Mouse (Mus musculus): ENCODE results near the gene Npepps. TPM values are rescaled to one million over a fixed set of nuclear protein-coding genes. Genes with fewer than 3 reads are reported as not detected.

Npepps gene
- polyA plus RNA-seq, 1 experiment from 2014 or later, result 43.4 TPM

DNA sequence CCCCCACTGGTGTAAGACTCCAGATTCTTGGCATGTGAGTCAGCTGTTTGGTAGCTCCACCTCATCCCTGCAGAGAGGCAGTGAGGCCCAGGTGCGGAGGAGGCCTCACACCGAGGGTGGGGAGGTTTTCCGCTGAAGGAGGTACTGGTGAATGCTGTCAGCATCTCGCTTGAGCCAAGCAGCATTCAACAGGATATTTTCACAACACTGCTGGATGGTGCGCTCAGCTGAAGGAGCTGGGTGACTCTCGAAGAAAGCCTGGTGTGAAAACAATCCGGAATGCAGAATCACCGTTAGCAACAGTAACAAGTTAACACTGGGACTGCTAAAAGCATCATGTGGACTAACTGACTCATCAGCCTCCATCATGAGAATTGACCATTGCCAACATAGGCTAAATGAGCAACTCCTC is 73.4 kb downstream of the Npepps start:
- H3K27ac ChIP-seq (replicated peaks), result 0 out of 2 replicates have a peak overlapping the region, but pooled peaks have one; percentile 8
- no peak for TF ChIP-seq EP300 (optimal IDR thresholded peaks at IDR 0.05)
- no peak for TF ChIP-seq CTCF (IDR thresholded peaks at IDR 0.05; ENCODE audit: low read depth)
- H3K27me3 ChIP-seq (ENCODE audit: control insufficient read depth, insufficient read depth, low read length), result no peaks in the 10 kb centered on the region
- no peaks in the 10 kb centered on the region for H3K9me3 ChIP-seq (ENCODE audit: control insufficient read depth, low read length)
- no peak overlapping the region for H3K9ac ChIP-seq (ENCODE audit: low read length)
- DNase-seq (ENCODE audit: low spot score) (peak; percentile 43), ATAC-seq (ENCODE audit: low FRiP score, low TSS enrichment) (peak; percentile 64)
- 56% methylated on average over 8 of the region's 8 CpGs for WGBS
- peaks cover 13% of the 10 kb centered on the region for H3K36me3 ChIP-seq (ENCODE audit: control insufficient read depth, insufficient read depth, low read length)
- H3K4me2 ChIP-seq (replicated peaks; ENCODE audit: low read depth), result no peak overlapping the region
- no peaks in the 10 kb centered on the region for H3K4me1 ChIP-seq (replicated peaks; ENCODE audit: control insufficient read depth, insufficient read depth)
- no peak overlapping the region for H3K4me3 ChIP-seq (ENCODE audit: low read depth, low read length)

DNA sequence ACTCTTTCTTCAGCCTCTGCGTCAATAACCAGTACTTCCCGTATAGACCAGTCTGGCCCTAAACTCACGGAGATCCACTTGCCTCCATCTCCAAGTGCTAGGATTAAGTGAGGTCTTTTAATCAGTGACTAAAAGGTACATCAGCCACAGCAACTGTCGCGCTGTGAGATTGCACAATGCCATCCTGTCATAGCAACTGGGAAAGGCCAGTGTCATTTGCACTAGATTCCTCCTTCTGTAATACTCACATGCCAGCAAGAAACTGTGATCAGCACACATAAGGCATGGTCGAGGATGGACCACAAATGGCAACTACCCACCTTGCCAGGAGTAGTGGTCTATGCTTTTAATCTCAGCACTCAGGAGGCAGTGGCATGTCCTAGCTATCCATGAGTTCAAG is 80.9 kb downstream of the Npepps start:
- TF ChIP-seq EP300 (optimal IDR thresholded peaks at IDR 0.05), result no peak
- no peak for TF ChIP-seq CTCF (IDR thresholded peaks at IDR 0.05; ENCODE audit: low read depth)
- no peak overlapping the region for H3K9ac ChIP-seq (ENCODE audit: low read length)
- 77% methylated on average over 6 of the region's 6 CpGs for WGBS
- no peak overlapping the region for H3K4me2 ChIP-seq (replicated peaks; ENCODE audit: low read depth)
- no peak overlapping the region for H3K27ac ChIP-seq (replicated peaks)
- DNase-seq (ENCODE audit: low spot score), result no peak
- no peaks in the 10 kb centered on the region for H3K9me3 ChIP-seq (ENCODE audit: control insufficient read depth, low read length)
- H3K36me3 ChIP-seq (ENCODE audit: control insufficient read depth, insufficient read depth, low read length), result no peaks in the 10 kb centered on the region
- no peaks in the 10 kb centered on the region for H3K4me1 ChIP-seq (replicated peaks; ENCODE audit: control insufficient read depth, insufficient read depth)
- no peak for ATAC-seq (ENCODE audit: low FRiP score, low TSS enrichment)
- H3K27me3 ChIP-seq (ENCODE audit: control insufficient read depth, insufficient read depth, low read length), result no peaks in the 10 kb centered on the region
- H3K4me3 ChIP-seq (ENCODE audit: low read depth, low read length), result no peak overlapping the region

DNA sequence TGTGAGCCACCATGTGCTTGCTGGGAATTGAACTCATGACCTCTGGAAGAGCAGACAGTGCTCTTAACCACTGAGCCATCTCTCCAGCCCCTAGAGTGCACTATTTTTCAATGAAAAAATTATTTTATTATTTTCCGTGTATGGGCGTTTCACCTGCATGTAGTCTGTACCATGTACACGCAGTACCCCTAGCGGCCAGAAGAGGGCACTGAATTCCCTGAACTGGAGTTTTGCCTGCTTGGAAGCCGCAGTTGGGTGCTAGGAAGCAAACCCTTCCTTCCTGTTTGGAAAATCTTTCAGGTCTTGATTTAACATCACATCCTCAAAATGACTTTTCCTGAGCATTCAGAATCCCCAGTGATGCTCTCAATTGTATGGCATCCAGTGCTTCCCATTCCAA is 81.8 kb downstream of the Npepps start:
- DNase-seq (ENCODE audit: low spot score), result peak; percentile 70
- H3K4me3 ChIP-seq (ENCODE audit: low read depth, low read length), result no peak overlapping the region
- no peaks in the 10 kb centered on the region for H3K4me1 ChIP-seq (replicated peaks; ENCODE audit: control insufficient read depth, insufficient read depth)
- no peak overlapping the region for H3K9ac ChIP-seq (ENCODE audit: low read length)
- H3K27me3 ChIP-seq (ENCODE audit: control insufficient read depth, insufficient read depth, low read length), result no peaks in the 10 kb centered on the region
- WGBS, result 21% methylated on average over 5 of the region's 5 CpGs
- no peaks in the 10 kb centered on the region for H3K36me3 ChIP-seq (ENCODE audit: control insufficient read depth, insufficient read depth, low read length)
- H3K27ac ChIP-seq (replicated peaks), result no peak overlapping the region
- no peaks in the 10 kb centered on the region for H3K9me3 ChIP-seq (ENCODE audit: control insufficient read depth, low read length)
- no peak for TF ChIP-seq EP300 (optimal IDR thresholded peaks at IDR 0.05)
- TF ChIP-seq CTCF (IDR thresholded peaks at IDR 0.05; ENCODE audit: low read depth), result peak; percentile 79
- ATAC-seq (ENCODE audit: low FRiP score, low TSS enrichment), result no peak
- no peak overlapping the region for H3K4me2 ChIP-seq (replicated peaks; ENCODE audit: low read depth)

DNA sequence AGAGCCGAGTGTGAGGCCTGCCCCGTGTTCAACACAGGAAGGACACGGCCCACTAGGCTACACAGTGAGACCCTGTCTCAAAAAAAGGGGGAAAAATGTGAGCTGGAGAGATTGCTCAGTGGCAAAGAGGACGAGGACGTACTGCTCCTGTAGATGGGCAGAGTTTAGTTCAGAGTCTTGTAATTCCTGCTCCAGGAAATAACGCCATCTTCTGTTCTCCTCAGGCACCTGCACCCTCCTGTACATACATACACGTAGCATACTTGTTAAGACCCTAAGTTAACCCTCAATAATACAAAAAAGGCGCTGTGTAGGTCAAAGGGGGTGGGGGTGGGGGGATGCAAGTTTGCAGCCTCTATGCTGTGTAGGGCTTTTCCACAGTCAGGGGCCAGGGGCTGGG is 83.4 kb downstream of the Npepps start:
- Histone ChIP-seq H3K9ac (ENCODE audit: low read length) (no peak overlapping the region), H3K27ac (replicated peaks) (no peak overlapping the region), H3K4me1 (replicated peaks; ENCODE audit: control insufficient read depth, insufficient read depth) (no peaks in the 10 kb centered on the region), H3K27me3 (ENCODE audit: control insufficient read depth, insufficient read depth, low read length) (no peaks in the 10 kb centered on the region), H3K4me3 (ENCODE audit: low read depth, low read length) (no peak overlapping the region), H3K36me3 (ENCODE audit: control insufficient read depth, insufficient read depth, low read length) (no peaks in the 10 kb centered on the region), H3K9me3 (ENCODE audit: control insufficient read depth, low read length) (no peaks in the 10 kb centered on the region), H3K4me2 (replicated peaks; ENCODE audit: low read depth) (no peak overlapping the region)
- ATAC-seq (ENCODE audit: low FRiP score, low TSS enrichment), result no peak
- no peak for TF ChIP-seq EP300 (optimal IDR thresholded peaks at IDR 0.05)
- no peak for TF ChIP-seq CTCF (IDR thresholded peaks at IDR 0.05; ENCODE audit: low read depth)
- 75% methylated on average over 8 of the region's 8 CpGs for WGBS
- DNase-seq (ENCODE audit: low spot score), result no peak

DNA sequence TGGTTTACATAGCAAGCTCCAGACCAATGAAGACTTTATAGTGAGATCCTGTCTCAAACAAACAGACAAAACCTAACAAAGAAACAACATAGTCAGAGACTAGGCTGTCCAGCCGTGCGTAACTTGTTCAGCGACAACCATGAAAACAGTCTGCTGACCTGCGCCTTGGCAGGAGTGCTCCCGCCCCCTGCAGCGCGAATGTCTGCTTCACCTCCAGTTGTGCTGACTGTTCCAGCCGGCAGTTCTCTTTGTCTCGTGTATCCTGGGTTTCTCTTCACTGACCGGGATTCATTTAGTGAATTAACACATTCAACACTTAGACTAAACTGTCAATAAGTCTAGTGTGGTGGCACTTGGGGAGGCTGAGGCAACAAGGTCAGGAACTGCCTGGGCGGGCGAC is 83.9 kb downstream of the Npepps start:
- no peaks in the 10 kb centered on the region for H3K9me3 ChIP-seq (ENCODE audit: control insufficient read depth, low read length)
- no peak overlapping the region for H3K9ac ChIP-seq (ENCODE audit: low read length)
- no peak overlapping the region for H3K4me2 ChIP-seq (replicated peaks; ENCODE audit: low read depth)
- H3K4me3 ChIP-seq (ENCODE audit: low read depth, low read length), result no peak overlapping the region
- H3K27ac ChIP-seq (replicated peaks), result no peak overlapping the region
- DNase-seq (ENCODE audit: low spot score) (no peak), ATAC-seq (ENCODE audit: low FRiP score, low TSS enrichment) (no peak)
- 69% methylated on average over 12 of the region's 12 CpGs for WGBS
- no peaks in the 10 kb centered on the region for H3K36me3 ChIP-seq (ENCODE audit: control insufficient read depth, insufficient read depth, low read length)
- no peaks in the 10 kb centered on the region for H3K4me1 ChIP-seq (replicated peaks; ENCODE audit: control insufficient read depth, insufficient read depth)
- H3K27me3 ChIP-seq (ENCODE audit: control insufficient read depth, insufficient read depth, low read length), result no peaks in the 10 kb centered on the region
- no peak for TF ChIP-seq CTCF (IDR thresholded peaks at IDR 0.05; ENCODE audit: low read depth)
- no peak for TF ChIP-seq EP300 (optimal IDR thresholded peaks at IDR 0.05)

DNA sequence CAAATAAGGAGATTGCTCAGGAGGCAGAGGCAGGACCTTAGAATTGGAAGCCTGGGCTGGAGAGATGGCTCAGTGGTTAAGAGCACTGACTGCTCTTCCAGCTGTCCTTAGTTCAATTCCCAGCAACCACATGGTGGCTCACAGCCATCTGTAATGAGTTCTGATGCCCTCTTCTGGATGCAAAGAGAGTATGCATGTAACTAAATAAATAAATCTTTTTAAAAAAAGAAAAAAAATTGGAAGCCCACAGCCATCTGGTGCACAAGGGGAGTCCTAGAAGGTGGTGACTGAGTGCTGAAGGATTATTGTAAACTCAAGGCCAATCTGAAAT is 87.9 kb downstream of the Npepps start:
- ATAC-seq (ENCODE audit: low FRiP score, low TSS enrichment) (no peak), DNase-seq (ENCODE audit: low spot score) (no peak)
- H3K4me3 ChIP-seq (ENCODE audit: low read depth, low read length), result no peak overlapping the region
- H3K27me3 ChIP-seq (ENCODE audit: control insufficient read depth, insufficient read depth, low read length), result no peaks in the 10 kb centered on the region
- no peaks in the 10 kb centered on the region for H3K4me1 ChIP-seq (replicated peaks; ENCODE audit: control insufficient read depth, insufficient read depth)
- H3K9ac ChIP-seq (ENCODE audit: low read length), result no peak overlapping the region
- no peaks in the 10 kb centered on the region for H3K36me3 ChIP-seq (ENCODE audit: control insufficient read depth, insufficient read depth, low read length)
- H3K4me2 ChIP-seq (replicated peaks; ENCODE audit: low read depth), result no peak overlapping the region
- no peak overlapping the region for H3K27ac ChIP-seq (replicated peaks)
- TF ChIP-seq EP300 (optimal IDR thresholded peaks at IDR 0.05), result no peak
- peak; percentile 55 for TF ChIP-seq CTCF (IDR thresholded peaks at IDR 0.05; ENCODE audit: low read depth)
- no peaks in the 10 kb centered on the region for H3K9me3 ChIP-seq (ENCODE audit: control insufficient read depth, low read length)

Measured in stomach, postnatal 0 days (tissue).